Mouse (Mus musculus): ENCODE results near the gene Cdkal1.

DNA sequence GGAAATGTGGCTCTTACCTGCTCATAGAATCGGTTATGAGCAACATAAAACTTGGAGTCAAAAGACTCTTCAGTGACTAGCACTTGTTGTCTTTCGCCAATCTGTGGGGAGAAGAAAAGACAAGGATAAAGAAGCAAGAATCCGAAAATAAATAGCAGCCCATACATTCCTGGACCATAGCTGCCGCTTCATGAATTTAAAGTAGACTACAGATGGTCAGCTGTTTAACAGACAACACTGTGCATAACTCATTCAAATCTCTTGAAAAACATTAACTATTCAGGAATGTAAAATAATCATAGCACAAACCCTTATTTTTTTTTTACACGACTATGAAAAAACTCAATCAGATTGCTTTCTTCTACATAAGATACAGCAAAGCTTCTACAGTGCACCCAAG is 498.0 kb downstream of the Cdkal1 start:
- TF ChIP-seq CTCF (IDR thresholded peaks at IDR 0.05; ENCODE audit: low read depth, low read length) (no peak), POLR2A (IDR thresholded peaks at IDR 0.05; ENCODE audit: borderline replicate concordance, low read depth, low read length) (no peak)

All from bone marrow macrophage, adult 2 months (primary cell).